Mouse (Mus musculus) small intestine, adult 2 months (tissue): ENCODE results near the gene Tarsl2. TPM values are rescaled to one million over a fixed set of nuclear protein-coding genes. Genes with fewer than 3 reads are reported as not detected.

ENCODE experiments used
- H3K27ac ChIP-seq: fragments of 200-500 bp; 2 replicates; pipeline ENCODE4 v1.5.1; 2012; ENCODE audit warnings: low read depth, low read length, control low read depth, inconsistent platforms; ENCODE audit not compliant: insufficient read depth
- H3K27me3 ChIP-seq: fragments of 200-500 bp; 2 replicates; pipeline ENCODE4 v1.6.1; 2012; ENCODE audit warnings: mild to moderate bottlenecking, moderate library complexity, low read length, inconsistent platforms; ENCODE audit not compliant: control insufficient read depth, insufficient read depth
- H3K36me3 ChIP-seq: fragments of 200-500 bp; 2 replicates; pipeline ENCODE4 v1.6.1; 2012; ENCODE audit warnings: mild to moderate bottlenecking, low read length, control low read depth, inconsistent platforms; ENCODE audit not compliant: control insufficient read depth, insufficient read depth
- H3K4me1 ChIP-seq: fragments of 200-500 bp; 2 replicates; pipeline ENCODE4 v1.6.1; 2012; ENCODE audit warnings: low read length, inconsistent platforms, mixed read lengths; ENCODE audit not compliant: control insufficient read depth, insufficient read depth, insufficient read length
- H3K4me3 ChIP-seq: fragments of 200-500 bp; 2 replicates; pipeline ENCODE4 v1.5.1; 2012; ENCODE audit warnings: low read depth, mild to moderate bottlenecking, control low read depth, inconsistent platforms, low read length, moderate library complexity
- CTCF ChIP-seq: fragments of 200-500 bp; IDR thresholded peaks from 2 replicates; pipeline ENCODE4 v1.5.1; 2012; ENCODE audit warnings: low read depth, mild to moderate bottlenecking, control low read depth, inconsistent platforms, low read length, moderate library complexity, mixed read lengths; ENCODE audit not compliant: insufficient replicate concordance, insufficient read length; ENCODE audit errors: extremely low read depth
- POLR2A ChIP-seq: fragments of 200-500 bp; IDR thresholded peaks from 2 replicates; pipeline ENCODE4 v1.6.1; 2012; ENCODE audit warnings: low read depth, mild to moderate bottlenecking, control low read depth, inconsistent platforms, low read length, moderate library complexity
- WGBS: fragments of 180-500 bp; shearing (Covaris S2); methylation state at CpG from one replicate; pipeline ENCODE4 v1.1.7; 2018; 5-methylcytosine and 5-hydroxymethylcytosine counted together
- polyA plus RNA-seq: library from polyadenylated mRNA; depleted of rRNA; stranded (reverse); fragments of >200 nt; gene quantifications from 2 replicates; pipeline ENCODE4 v1.2.3, GENCODE M21; 2012

Gene Tarsl2
- polyA plus RNA-seq, 1 experiment, result 2.7 TPM

GRCm38 (mm10) chr7:65657490-65658120 is 12.9 kb downstream of the Tarsl2 start:
- peaks cover under 1% of the 10 kb centered on the region; the same call in 1 of the 2 replicates for H3K36me3 ChIP-seq
- TF ChIP-seq POLR2A (no peak), CTCF (no peak)
- H3K27me3 ChIP-seq, result no peaks in the 10 kb centered on the region
- WGBS, result 94% methylated on average over 2 of the region's 2 CpGs
- H3K4me3 ChIP-seq, result no peak overlapping the region
- H3K27ac ChIP-seq, result no peak overlapping the region
- no peaks in the 10 kb centered on the region for H3K4me1 ChIP-seq

- Histone ChIP-seq H3K27me3 (no peaks in the 10 kb centered on the region), H3K4me3 (no peak overlapping the region)
- 87% methylated on average over 11 of the region's 11 CpGs for WGBS
Measured at GRCm38 (mm10) chr7:65663225-65663790, 18.6 kb downstream of the Tarsl2 start.

DNA sequence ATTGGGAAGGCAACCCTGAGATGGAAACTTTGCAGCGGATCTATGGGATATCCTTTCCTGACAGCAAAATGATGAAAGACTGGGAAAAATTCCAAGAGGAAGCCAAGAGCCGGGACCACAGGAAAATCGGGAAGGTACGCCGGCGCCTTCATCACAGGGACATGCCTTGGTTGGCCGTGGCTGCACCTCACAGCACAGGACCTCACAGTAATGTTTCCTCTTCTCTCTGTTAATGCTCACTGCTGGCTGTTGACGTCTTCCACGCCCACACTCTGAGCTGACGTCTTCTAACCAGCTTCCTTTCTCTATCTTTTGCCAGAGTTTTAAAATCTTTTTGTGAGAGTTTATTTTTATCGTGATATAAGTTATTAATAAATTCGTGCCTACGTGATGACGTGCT is 19.2 kb downstream of the Tarsl2 start:
- TF ChIP-seq CTCF (no peak), POLR2A (no peak)

More at GRCm38 (mm10) chr7:65663225-65663790, 18.6 kb downstream of the Tarsl2 start:
- Histone ChIP-seq H3K27ac (no peak overlapping the region), H3K4me1 (no peaks in the 10 kb centered on the region), H3K36me3 (peaks cover 2% of the 10 kb centered on the region; the same call in 1 of the 2 replicates)
- TF ChIP-seq CTCF (no peak), POLR2A (no peak)

GRCm38 (mm10) chr7:65667491-65667890 is 22.8 kb downstream of the Tarsl2 start:
- no peak overlapping the region for H3K27ac ChIP-seq

More for the DNA sequence above, 19.2 kb downstream of the Tarsl2 start:
- Histone ChIP-seq H3K27me3 (no peaks in the 10 kb centered on the region), H3K27ac (no peak overlapping the region), H3K36me3 (peaks cover 2% of the 10 kb centered on the region; the same call in 1 of the 2 replicates), H3K4me3 (no peak overlapping the region), H3K4me1 (no peaks in the 10 kb centered on the region)
- WGBS, result 82% methylated on average over 14 of the region's 14 CpGs

GRCm38 (mm10) chr7:65678050-65678449 is 33.4 kb downstream of the Tarsl2 start:
- Histone ChIP-seq H3K27me3 (no peaks in the 10 kb centered on the region), H3K4me3 (no peak overlapping the region), H3K4me1 (peaks cover 2% of the 10 kb centered on the region; the same call in 1 of the 2 replicates), H3K27ac (no peak overlapping the region), H3K36me3 (no peaks in the 10 kb centered on the region)
- no peak for TF ChIP-seq POLR2A
- no peak for TF ChIP-seq CTCF
- WGBS, result 45% methylated on average over 10 of the region's 10 CpGs

More at GRCm38 (mm10) chr7:65667491-65667890, 22.8 kb downstream of the Tarsl2 start:
- WGBS, result 89% methylated on average over 6 of the region's 6 CpGs
- Histone ChIP-seq H3K36me3 (peaks cover 4% of the 10 kb centered on the region), H3K4me1 (no peaks in the 10 kb centered on the region), H3K4me3 (no peak overlapping the region), H3K27me3 (no peaks in the 10 kb centered on the region)
- TF ChIP-seq POLR2A, result no peak
- TF ChIP-seq CTCF, result no peak

DNA sequence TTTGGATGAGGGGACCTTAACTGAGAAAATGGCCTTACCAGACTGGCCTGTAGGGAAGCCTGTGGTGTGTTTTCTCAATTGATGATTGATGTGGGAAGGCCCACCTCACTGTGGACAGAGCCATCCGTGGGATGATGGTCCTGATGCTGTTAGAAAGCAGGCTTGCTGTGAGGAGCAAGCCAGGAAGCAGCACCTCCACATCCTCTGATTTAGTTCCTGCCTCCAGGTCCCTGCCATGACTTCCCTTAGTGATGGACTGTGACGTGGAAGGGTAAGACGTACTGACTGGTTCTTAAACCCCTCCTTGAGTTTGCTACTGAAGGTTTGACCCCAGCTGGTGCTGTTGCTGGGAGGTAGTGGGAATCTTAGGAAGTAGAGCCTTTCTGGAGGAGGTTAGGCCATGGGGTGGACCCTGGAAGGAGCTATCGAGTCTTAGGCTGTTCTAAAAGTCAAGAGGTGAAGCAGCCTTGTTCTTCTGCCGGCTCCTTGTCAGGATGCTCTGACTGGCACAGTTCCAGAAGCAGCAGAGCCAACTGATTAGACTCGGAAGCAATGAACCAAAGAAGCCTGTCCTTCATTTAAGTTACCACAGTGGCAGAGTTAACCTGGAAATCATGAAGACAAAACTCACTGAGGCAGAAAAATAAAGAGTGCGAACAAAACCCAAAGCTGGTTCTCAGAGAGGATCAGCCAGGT is 34.4 kb downstream of the Tarsl2 start:
- peaks cover 2% of the 10 kb centered on the region; the same call in 1 of the 2 replicates for H3K4me1 ChIP-seq
- no peaks in the 10 kb centered on the region for H3K27me3 ChIP-seq

DNA sequence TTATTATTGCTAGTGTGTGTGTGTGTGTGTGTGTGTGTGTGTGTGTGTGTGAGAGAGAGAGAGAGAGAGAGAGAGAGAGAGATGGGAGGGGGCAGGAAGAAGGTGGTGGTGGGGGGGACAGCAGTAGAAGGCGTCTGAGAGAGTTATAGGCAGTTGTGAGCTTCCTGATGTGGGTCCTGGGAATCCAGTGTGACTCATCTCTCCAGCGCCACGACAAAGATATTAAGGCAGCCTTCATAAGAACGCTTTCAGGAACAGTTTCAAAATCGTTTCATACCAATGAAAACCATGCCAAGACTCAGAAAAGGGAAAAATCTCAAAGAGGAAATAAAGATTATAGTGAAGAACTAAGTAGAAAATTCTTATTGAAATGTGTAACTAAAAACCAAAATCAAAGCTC is 36.5 kb downstream of the Tarsl2 start:
- Histone ChIP-seq H3K4me1 (peaks cover 2% of the 10 kb centered on the region; the same call in 1 of the 2 replicates), H3K36me3 (no peaks in the 10 kb centered on the region), H3K4me3 (no peak overlapping the region), H3K27me3 (no peaks in the 10 kb centered on the region), H3K27ac (no peak overlapping the region)
- 47% methylated on average over 5 of the region's 5 CpGs for WGBS
- TF ChIP-seq CTCF (no peak), POLR2A (no peak)

More for the DNA sequence above, 34.4 kb downstream of the Tarsl2 start:
- WGBS, result 69% methylated on average over 7 of the region's 7 CpGs
- H3K4me3 ChIP-seq, result no peak overlapping the region
- TF ChIP-seq CTCF (no peak), POLR2A (no peak)
- H3K36me3 ChIP-seq, result no peaks in the 10 kb centered on the region
- H3K27ac ChIP-seq, result no peak overlapping the region
